Mouse (Mus musculus): Measurements from ENCODE around the gene Gramd4. TPM values are rescaled to one million over a fixed set of nuclear protein-coding genes. Genes with fewer than 3 reads are reported as not detected.
"Not testable (repeated sequence)": the region's sequence is repeated elsewhere in the genome, so short reads cannot be mapped to it uniquely, and the experiment has no call there.

Gramd4 gene
- polyA plus RNA-seq, 1 experiment, result 18.0 TPM

DNA sequence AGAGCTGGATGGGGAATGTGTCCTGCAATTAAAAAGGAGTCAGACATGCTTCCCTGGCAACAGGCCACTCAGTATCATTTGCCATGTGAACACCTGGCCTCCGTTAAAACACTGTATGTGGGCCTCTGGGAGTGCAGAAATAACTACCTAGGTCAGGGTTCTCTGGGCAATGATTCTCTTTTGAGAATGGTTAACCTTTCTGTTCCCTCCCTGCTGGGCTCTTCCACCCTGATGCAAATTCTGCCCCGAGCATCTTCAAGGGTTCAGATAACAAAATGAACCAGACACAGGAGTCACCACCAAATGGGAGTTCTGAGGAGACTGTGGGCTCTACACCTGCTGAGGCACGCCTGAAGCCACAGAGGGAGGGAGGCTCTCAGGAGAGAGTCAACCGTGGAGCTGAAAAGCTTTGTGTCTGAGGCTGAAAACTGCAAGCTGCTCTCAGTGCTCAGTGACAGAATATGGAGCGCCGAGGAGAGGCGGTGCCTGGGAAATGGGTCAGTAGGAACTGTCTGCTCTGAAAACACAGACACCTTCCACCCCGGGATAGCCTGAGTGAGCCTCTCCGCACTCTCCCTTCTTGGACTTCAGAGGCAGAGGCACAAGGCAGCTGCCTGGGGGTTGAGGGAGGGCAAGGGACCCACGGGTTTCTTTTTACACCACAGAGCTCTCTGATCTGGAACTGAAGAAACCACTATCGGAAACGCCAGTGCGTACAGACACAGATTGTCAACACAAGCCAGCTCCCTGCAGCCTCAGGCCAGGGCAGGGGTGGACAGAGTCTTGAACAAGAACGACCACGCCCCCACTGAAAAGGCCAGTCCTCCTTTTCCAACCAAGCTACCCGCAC, 115.9 kb downstream of the Gramd4 start:
- Histone ChIP-seq H3K4me1 (ENCODE audit: control insufficient read depth, insufficient read depth, low read length) (peaks cover 14% of the 10 kb centered on the region), H3K4me3 (ENCODE audit: insufficient read depth, low read length) (no peak overlapping the region), H3K27ac (ENCODE audit: insufficient read depth, low read length) (no peak overlapping the region)
- TF ChIP-seq CTCF (IDR thresholded peaks at IDR 0.05; ENCODE audit: borderline replicate concordance, insufficient read depth, low read length) (no peak), POLR2A (IDR thresholded peaks at IDR 0.05; ENCODE audit: low read depth, low read length) (no peak)

DNA sequence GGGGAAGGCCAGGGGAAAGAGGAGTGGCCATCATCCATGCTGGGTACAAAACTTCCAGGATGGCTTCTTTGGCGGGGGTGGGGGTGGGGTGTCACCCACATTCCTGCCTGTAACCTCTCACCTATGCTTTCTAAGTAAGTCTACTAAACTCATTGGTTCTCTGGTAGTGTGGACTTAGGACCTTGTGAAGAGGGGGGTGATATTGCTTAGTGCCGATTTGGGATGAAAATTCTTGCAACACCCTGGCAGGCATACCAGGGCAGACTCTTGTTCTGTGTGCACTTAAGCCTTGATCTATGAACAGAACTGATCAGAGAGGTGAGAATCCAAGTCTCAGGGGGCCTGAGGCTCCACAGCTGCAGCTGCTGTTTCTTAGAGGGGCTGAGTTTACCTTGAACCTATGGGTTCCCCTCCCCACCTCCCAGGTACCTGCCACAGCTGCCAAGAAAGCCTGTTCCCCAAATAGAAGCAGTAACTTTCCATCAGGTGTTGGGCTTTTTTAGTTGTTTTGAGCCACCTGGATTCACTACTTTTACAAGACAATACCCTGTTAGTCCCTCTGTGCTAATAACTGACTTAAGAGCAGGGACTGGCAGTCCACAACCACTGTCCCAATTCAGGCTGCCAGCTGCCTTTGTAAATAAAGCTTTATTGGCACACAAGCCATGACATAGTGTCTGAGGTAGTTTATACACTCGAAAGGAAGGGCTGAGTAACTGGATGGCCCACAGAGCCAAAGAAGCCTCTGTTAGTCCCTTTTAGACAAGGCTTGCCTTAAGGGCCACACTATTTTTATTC, 118.0 kb downstream of the Gramd4 start:
- H3K4me1 ChIP-seq (ENCODE audit: control insufficient read depth, insufficient read depth, low read length), result no peaks in the 10 kb centered on the region; the same call in 1 of the 2 replicates
- no peak for TF ChIP-seq CTCF (IDR thresholded peaks at IDR 0.05; ENCODE audit: borderline replicate concordance, insufficient read depth, low read length)
- no peak for TF ChIP-seq POLR2A (IDR thresholded peaks at IDR 0.05; ENCODE audit: low read depth, low read length)
- H3K27ac ChIP-seq (ENCODE audit: insufficient read depth, low read length), result no peak overlapping the region
- H3K4me3 ChIP-seq (ENCODE audit: insufficient read depth, low read length), result no peak overlapping the region

DNA sequence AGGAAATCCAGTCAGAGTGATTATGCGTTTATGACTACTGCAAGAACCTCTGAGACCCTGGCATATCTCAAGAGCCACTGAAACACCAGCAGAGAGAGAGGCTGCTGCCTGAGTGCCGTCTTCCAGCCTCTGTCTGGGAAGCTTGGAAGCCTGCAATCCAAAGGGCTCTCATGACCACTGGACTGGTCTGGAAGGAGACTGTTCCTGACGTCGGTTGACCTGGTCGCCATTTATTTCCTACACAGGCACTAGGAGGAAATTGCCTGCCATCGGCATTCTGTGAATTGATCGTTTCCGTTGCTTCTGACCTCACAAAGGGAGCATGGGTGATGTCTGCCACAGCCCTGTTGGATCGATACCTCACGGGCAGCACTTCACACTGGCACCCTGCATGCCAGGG, 118.7 kb downstream of the Gramd4 start:
- Histone ChIP-seq H3K4me3 (ENCODE audit: insufficient read depth, low read length) (no peak overlapping the region), H3K4me1 (ENCODE audit: control insufficient read depth, insufficient read depth, low read length) (no peaks in the 10 kb centered on the region), H3K27ac (ENCODE audit: insufficient read depth, low read length) (no peak overlapping the region)
- TF ChIP-seq CTCF (IDR thresholded peaks at IDR 0.05; ENCODE audit: borderline replicate concordance, insufficient read depth, low read length), result no peak
- TF ChIP-seq POLR2A (IDR thresholded peaks at IDR 0.05; ENCODE audit: low read depth, low read length), result no peak

DNA sequence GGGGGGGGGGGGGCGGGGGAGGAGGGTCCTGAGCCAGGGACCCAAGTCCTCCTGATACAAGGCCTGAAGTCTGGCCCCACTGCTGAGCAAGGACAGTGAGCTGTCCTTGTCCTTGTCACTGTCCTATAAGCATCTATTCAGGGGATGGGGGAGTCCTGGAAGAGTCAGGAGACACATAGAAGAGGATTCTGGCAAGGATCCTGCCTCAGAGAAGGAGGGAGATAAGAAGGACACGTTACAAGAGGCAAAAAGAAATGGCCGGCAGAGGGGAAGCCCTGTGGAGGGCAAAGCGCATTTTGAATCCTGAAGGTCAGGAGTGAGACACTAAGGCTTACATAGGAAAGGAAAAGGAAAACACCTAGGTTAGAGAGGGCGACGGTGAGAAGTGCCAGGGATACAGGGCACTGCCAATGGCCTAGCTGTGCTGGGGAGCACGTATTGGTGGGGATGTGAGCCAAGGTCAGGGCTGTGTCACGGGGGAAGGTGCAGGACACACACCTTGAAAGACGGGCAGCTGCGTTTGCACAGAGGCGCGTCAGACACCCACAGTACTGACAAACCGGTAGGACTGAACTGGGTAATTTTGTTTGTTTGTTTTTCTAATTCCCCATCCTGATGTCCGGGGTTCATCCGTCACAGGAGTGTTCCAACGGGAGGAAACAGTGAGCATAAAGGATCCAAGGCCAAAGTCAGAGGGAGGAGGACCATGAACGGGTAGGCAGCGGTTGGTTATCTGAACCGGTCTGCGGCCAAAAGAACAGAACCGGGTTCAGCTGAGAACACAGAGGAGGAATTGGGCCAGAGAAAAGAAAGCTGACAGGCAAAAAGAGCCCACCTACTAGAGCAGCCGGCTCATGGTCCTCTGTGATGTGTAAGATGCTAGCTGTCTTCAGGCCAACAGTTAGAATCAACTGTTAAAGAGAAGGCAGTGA, 119.5 kb downstream of the Gramd4 start:
- H3K4me1 ChIP-seq (ENCODE audit: control insufficient read depth, insufficient read depth, low read length), result no peaks in the 10 kb centered on the region
- H3K27ac ChIP-seq (ENCODE audit: insufficient read depth, low read length), result no peak overlapping the region
- no peak overlapping the region for H3K4me3 ChIP-seq (ENCODE audit: insufficient read depth, low read length)
- TF ChIP-seq POLR2A (IDR thresholded peaks at IDR 0.05; ENCODE audit: low read depth, low read length) (no peak), CTCF (IDR thresholded peaks at IDR 0.05; ENCODE audit: borderline replicate concordance, insufficient read depth, low read length) (no peak)

DNA sequence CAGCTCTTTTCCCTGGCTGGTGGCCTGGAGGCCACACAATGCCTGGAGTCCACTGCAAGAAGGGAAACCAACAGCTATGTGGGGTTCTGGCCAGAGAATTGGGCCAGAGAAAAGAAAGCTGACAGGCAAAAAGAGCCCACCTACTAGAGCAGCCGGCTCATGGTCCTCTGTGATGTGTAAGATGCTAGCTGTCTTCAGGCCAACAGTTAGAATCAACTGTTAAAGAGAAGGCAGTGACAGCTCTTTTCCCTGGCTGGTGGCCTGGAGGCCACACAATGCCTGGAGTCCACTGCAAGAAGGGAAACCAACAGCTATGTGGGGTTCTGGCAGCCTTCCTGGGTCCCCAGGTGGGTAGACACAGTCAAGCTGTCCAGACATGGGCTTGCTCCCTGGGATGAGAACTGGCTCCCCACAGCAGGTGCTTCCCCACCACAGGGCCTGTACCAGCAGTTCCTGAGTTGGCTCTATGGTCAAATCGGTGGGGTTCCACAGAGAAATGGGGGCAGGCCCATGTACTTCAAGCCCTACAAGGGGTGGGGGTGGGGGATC, 120.3 kb downstream of the Gramd4 start:
- H3K4me3 ChIP-seq (ENCODE audit: insufficient read depth, low read length); H3K4me1 ChIP-seq (ENCODE audit: control insufficient read depth, insufficient read depth, low read length); H3K27ac ChIP-seq (ENCODE audit: insufficient read depth, low read length): not testable (repeated sequence)

DNA sequence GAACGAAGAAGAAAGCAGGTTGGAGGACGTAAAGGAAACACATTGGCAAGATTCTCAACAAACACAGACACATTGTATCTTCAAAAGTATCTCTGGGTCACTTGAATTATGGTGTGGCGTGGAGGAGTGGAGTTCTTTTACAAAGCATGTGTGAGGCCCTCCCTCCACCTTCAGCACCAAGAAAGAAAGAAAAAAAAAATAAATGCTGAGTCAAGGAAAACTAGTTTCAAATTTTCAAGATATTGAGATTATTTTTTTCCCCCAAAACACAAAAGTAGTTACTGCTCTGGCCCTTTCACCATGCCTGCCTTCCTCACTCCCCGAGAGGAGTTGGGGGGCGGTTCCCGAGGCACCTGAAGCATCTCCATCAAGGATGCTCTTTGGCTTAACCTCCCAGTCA, 121.1 kb downstream of the Gramd4 start:
- TF ChIP-seq CTCF (IDR thresholded peaks at IDR 0.05; ENCODE audit: borderline replicate concordance, insufficient read depth, low read length), result no peak
- no peak for TF ChIP-seq POLR2A (IDR thresholded peaks at IDR 0.05; ENCODE audit: low read depth, low read length)
- Histone ChIP-seq H3K27ac (ENCODE audit: insufficient read depth, low read length) (no peak overlapping the region), H3K4me1 (ENCODE audit: control insufficient read depth, insufficient read depth, low read length) (no peaks in the 10 kb centered on the region), H3K4me3 (ENCODE audit: insufficient read depth, low read length) (no peak overlapping the region)

DNA sequence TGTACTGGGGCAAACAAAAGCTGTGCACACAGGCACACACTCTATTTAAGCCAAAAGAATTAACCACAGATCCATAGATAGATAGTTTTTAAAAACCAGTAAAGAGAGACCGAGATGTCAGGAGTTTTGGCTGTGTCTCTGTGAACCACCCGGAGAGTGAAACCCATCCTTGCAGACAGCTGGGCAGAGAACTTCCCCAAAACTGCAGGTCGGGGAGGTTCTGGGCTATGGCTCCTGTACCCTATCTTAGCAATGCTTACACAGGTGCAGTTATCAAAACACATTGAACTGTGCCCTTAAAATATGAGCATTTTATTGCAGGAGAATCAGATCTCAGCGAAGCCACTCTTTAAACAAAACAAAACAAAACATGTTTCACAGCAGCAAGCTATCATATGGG, 122.9 kb downstream of the Gramd4 start:
- Histone ChIP-seq H3K27ac (ENCODE audit: insufficient read depth, low read length) (no peak overlapping the region), H3K4me3 (ENCODE audit: insufficient read depth, low read length) (no peak overlapping the region), H3K4me1 (ENCODE audit: control insufficient read depth, insufficient read depth, low read length) (no peaks in the 10 kb centered on the region)
- TF ChIP-seq POLR2A (IDR thresholded peaks at IDR 0.05; ENCODE audit: low read depth, low read length) (no peak), CTCF (IDR thresholded peaks at IDR 0.05; ENCODE audit: borderline replicate concordance, insufficient read depth, low read length) (no peak)

DNA sequence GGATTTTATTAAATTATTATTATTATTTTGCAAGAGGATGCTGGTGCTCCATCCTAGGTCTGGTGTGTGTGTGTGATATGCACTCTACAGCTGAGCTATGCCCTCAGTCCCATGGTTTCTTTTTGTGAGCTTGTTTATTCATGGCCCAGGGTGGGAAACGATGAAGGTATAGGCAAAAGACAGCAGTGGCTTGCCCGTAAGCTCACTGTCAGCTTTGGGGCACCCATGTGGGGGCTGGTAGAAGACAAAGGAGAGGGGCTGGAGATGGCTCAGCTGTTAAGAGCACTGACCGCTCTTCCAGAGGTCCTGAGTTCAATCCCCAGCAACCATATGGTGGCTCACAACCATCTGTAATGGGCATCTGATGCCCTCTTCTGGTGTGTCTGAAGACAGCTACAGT, 123.8 kb downstream of the Gramd4 start:
- not testable (repeated sequence) for H3K27ac ChIP-seq (ENCODE audit: insufficient read depth, low read length); H3K4me3 ChIP-seq (ENCODE audit: insufficient read depth, low read length); H3K4me1 ChIP-seq (ENCODE audit: control insufficient read depth, insufficient read depth, low read length)

DNA sequence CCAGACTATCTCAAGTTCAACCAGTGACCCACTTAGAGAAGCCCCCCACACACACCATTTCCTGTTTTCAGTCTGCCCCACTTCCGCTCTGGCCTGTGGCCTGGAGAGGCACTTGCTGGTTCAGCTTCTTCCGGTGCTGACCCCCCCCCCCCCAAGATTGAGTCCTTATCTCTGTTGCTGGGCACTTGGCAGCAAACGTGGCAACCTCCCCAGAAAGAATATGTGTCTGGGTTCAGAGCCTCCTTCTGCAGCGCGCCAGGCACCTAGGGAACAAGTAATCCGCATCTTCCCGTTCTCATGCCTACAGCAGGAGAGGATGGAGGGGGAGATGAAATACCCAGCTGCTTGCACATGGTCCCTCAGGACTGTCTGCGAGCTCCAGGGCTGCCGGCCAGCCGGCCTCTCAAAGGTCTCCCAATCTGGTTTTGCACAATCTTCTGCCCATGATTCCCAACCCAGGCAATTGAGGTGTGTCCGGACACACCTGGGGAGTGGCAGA, 124.5 kb downstream of the Gramd4 start:
- Histone ChIP-seq H3K4me1 (ENCODE audit: control insufficient read depth, insufficient read depth, low read length) (no peaks in the 10 kb centered on the region), H3K4me3 (ENCODE audit: insufficient read depth, low read length) (no peak overlapping the region), H3K27ac (ENCODE audit: insufficient read depth, low read length) (no peak overlapping the region)
- TF ChIP-seq POLR2A (IDR thresholded peaks at IDR 0.05; ENCODE audit: low read depth, low read length), result no peak
- no peak for TF ChIP-seq CTCF (IDR thresholded peaks at IDR 0.05; ENCODE audit: borderline replicate concordance, insufficient read depth, low read length)

Measured in embryonic fibroblast, embryonic 13.5 days (primary cell).